Mouse (Mus musculus): ENCODE measurements around the gene Trap1. TPM values are rescaled to one million over a fixed set of nuclear protein-coding genes. Genes with fewer than 3 reads are reported as not detected.

Gene Trap1
- polyA plus RNA-seq, 1 experiment = 55.1 TPM

DNA sequence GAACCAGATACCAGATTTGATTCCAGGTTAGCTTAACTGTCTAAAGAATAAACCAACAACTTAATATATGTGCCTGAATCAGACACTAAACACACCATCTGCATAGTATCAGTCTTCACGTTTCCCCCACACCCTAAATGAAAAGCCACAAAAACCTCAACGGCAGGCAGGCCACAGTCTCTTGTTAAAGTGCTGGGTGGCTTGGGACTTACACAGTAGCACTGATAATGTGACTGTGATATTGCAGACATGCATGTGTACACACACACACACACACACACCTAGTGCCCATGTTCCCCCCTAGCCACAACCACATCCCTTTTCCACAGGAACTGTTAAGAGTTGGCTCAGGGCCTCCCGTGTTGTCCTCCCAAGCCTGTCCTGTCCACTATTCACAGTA lies 2.8 kb downstream of the Trap1 start:
- no peak for TF ChIP-seq POLR2A (IDR thresholded peaks at IDR 0.05; ENCODE audit: borderline replicate concordance, extremely low read depth, insufficient read depth, insufficient read length, poor library complexity, severe bottlenecking)
- TF ChIP-seq CTCF (IDR thresholded peaks at IDR 0.05; ENCODE audit: borderline replicate concordance, extremely low read depth, insufficient read depth, insufficient read length) = no peak
- DNase-seq (ENCODE audit: low read depth) = no peak

DNA sequence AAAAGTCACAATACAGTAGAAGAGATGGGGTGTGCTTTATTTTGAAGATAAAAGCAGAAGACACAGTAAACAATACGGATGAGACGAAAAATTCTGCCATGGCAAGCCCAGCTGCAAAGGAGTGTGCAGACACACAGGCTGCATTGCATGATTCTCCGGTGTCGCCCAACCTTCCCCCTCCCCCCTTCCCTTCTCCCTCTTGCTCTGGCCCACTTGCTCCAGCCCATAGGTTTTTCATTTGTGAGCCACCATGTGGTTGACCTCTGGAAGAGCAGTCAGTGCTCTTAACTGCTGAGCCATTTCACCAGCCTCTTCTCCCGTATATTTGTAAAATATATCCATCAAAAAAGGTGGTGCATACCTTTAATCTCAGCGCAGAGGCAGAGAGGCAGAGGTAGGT lies 3.3 kb downstream of the Trap1 start:
- no peak for DNase-seq (ENCODE audit: low read depth)
- TF ChIP-seq POLR2A (IDR thresholded peaks at IDR 0.05; ENCODE audit: borderline replicate concordance, extremely low read depth, insufficient read depth, insufficient read length, poor library complexity, severe bottlenecking) = no peak
- no peak for TF ChIP-seq CTCF (IDR thresholded peaks at IDR 0.05; ENCODE audit: borderline replicate concordance, extremely low read depth, insufficient read depth, insufficient read length)

DNA sequence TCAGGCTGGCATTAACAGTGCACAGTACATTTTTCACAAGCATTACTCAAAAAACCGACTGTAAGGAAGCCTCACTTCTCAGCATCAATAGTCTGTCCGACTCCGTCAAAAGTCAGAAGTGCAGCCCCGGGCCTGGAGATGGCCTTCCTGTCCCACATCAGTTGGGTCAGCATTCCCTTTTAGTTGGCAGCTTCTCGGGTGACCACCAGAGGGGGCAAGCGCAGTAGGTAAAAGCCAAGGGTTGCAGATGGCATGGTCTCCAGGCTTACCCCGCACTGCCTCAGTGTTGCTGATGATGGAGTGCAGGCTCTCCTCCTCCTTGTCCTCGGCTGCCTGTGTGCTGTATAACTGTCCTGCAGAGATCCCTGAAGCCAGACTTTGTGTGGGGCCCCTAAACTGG lies 9.0 kb downstream of the Trap1 start:
- peak; percentile 48 for DNase-seq (ENCODE audit: low read depth)
- peak; percentile 74 for TF ChIP-seq CTCF (IDR thresholded peaks at IDR 0.05; ENCODE audit: borderline replicate concordance, extremely low read depth, insufficient read depth, insufficient read length)
- TF ChIP-seq POLR2A (IDR thresholded peaks at IDR 0.05; ENCODE audit: borderline replicate concordance, extremely low read depth, insufficient read depth, insufficient read length, poor library complexity, severe bottlenecking) = no peak

DNA sequence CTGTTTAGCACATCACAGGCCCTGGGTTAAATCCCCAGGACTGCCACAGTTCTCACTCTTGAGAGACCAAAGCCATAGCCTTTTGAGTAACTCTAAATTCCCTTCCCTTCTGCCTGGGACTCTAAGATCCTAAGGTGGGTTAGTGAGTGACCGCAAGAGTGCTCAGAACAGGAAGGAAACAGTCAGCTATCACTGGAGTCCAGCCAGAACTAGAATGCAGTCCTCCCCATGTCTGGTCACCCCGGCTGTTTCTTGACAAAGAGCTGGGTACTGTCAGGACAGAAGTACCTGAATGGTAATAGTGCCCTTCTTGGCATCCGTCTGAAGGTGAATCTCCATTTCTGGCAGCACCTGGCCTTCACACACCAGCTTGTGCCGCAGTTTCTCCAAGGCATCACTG lies 12.7 kb downstream of the Trap1 start:
- DNase-seq (ENCODE audit: low read depth) = no peak
- TF ChIP-seq POLR2A (IDR thresholded peaks at IDR 0.05; ENCODE audit: borderline replicate concordance, extremely low read depth, insufficient read depth, insufficient read length, poor library complexity, severe bottlenecking) (no peak), CTCF (IDR thresholded peaks at IDR 0.05; ENCODE audit: borderline replicate concordance, extremely low read depth, insufficient read depth, insufficient read length) (no peak)

DNA sequence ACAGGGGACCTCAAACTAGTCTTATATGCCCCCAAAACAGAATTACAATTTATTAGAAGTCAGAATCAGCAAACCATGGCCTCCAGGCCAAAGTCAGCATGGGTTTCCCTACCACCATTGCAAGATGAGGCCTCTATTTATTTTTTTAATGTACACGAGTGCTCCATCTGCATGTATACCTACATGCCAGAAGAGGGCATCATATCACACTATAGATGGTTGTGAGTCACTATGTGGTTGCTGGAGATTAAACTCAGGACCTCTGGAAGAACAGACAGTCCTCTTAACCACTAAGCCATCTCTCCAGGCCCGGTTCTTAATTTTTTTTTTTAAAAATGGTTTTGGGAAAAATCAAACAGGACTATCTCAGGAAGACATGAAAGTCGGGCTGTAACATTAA lies 23.8 kb downstream of the Trap1 start:
- DNase-seq (ENCODE audit: low read depth) = no peak
- TF ChIP-seq CTCF (IDR thresholded peaks at IDR 0.05; ENCODE audit: borderline replicate concordance, extremely low read depth, insufficient read depth, insufficient read length) (no peak), POLR2A (IDR thresholded peaks at IDR 0.05; ENCODE audit: borderline replicate concordance, extremely low read depth, insufficient read depth, insufficient read length, poor library complexity, severe bottlenecking) (no peak)

DNA sequence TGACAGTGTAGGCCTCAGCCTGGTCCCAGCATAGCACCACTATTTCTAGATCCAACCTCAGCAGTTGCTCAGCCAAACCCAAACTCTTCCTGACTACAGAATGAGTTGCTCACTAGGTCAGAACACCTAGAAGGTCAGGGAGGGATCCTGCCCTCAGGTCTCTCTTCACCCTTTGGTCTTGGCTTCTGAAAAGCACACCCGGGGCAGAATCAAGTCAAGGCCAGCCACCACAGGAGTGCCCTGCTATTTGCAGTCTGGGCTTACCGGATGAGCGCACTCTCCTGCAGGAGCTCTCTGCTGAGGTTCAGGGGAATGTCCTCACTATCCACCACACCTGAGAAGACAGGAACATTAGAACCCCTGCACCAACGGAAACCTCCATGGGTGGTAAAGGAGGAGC lies 25.0 kb downstream of the Trap1 start:
- no peak for TF ChIP-seq POLR2A (IDR thresholded peaks at IDR 0.05; ENCODE audit: borderline replicate concordance, extremely low read depth, insufficient read depth, insufficient read length, poor library complexity, severe bottlenecking)
- TF ChIP-seq CTCF (IDR thresholded peaks at IDR 0.05; ENCODE audit: borderline replicate concordance, extremely low read depth, insufficient read depth, insufficient read length) = no peak
- no peak for DNase-seq (ENCODE audit: low read depth)

DNA sequence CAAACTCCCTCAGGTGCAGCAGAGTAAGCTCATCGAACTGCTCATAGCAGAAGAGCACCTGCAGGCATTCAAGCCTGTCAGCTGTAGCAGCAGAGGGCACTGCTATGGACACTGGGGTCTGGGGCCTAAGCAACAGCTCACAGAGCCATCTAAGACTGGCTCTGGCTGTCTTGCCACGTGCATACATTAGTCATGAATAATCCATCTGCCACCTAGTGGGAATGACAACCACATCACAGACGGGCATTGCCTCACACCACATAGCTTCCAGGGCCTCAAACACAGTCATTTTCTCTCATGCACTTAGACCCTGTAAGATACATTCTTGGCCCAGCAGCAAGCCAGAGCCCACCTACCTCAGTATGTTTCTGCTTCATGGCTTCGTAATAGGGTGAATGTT lies 32.1 kb downstream of the Trap1 start:
- DNase-seq (ENCODE audit: low read depth) = peak; percentile 1

DNA sequence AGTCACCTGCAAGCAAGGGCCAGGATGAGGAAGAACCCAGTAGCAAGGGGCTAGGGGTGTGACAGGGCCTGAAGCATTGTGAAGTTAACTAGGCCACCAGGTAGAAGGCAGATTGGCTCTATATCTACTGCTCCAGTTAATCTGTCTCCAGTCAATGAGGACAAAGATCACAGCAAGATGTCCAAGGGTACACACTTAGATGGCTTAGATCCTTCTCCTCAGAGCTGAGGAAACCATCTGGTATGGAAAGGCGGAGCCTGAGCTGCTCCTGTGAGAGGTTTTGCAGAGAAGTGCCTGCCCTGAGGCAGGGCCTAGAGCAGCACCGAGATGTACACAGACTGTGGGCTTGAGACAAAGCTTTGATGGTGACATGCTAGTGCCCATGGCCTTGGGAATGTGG lies 33.5 kb downstream of the Trap1 start:
- TF ChIP-seq CTCF (IDR thresholded peaks at IDR 0.05; ENCODE audit: borderline replicate concordance, extremely low read depth, insufficient read depth, insufficient read length) = no peak
- TF ChIP-seq POLR2A (IDR thresholded peaks at IDR 0.05; ENCODE audit: borderline replicate concordance, extremely low read depth, insufficient read depth, insufficient read length, poor library complexity, severe bottlenecking) = no peak
- no peak for DNase-seq (ENCODE audit: low read depth)

More for the DNA sequence above, 32.1 kb downstream of the Trap1 start:
- TF ChIP-seq POLR2A (IDR thresholded peaks at IDR 0.05; ENCODE audit: borderline replicate concordance, extremely low read depth, insufficient read depth, insufficient read length, poor library complexity, severe bottlenecking) = no peak

DNA sequence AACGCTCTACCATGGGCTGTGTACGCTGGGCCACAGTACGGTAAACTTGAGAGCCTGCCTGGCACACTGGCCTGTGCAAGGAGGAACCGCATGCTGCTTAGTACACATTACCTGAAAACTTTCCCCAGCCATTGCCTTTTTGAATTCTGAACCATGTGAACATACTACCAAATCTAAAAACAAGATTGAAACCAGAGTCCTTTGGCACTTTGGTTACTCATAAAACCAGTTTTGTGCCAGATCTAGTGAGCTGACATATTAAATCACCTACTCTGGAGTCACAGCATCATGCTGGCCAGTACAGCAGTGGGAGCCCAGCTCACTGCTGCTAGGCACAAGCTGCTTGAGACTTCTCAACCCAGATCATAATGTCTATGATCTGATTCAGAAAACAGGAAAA lies 36.0 kb downstream of the Trap1 start:
- DNase-seq (ENCODE audit: low read depth) = no peak
- TF ChIP-seq POLR2A (IDR thresholded peaks at IDR 0.05; ENCODE audit: borderline replicate concordance, extremely low read depth, insufficient read depth, insufficient read length, poor library complexity, severe bottlenecking) = no peak
- no peak for TF ChIP-seq CTCF (IDR thresholded peaks at IDR 0.05; ENCODE audit: borderline replicate concordance, extremely low read depth, insufficient read depth, insufficient read length)

DNA sequence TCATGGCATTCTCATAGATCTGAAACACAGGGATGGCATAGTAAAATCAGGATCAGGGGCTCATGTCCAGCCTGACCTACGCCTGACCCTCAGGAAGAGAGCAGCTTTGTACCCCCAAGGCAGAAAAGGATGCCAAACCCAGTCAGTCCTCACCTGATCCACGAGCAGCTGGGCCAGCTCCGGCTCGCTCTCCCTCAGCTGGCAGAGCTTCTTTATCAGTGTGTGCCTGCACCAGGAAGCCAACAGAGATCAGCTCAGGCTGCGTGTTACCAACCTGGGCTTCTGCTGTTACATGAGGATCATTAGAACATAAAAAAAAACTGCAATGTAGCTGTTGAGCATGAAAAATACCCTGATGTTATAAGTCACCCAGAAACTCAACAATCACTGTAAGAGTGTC lies 37.4 kb downstream of the Trap1 start:
- no peak for TF ChIP-seq CTCF (IDR thresholded peaks at IDR 0.05; ENCODE audit: borderline replicate concordance, extremely low read depth, insufficient read depth, insufficient read length)
- TF ChIP-seq POLR2A (IDR thresholded peaks at IDR 0.05; ENCODE audit: borderline replicate concordance, extremely low read depth, insufficient read depth, insufficient read length, poor library complexity, severe bottlenecking) = no peak
- DNase-seq (ENCODE audit: low read depth) = no peak

DNA sequence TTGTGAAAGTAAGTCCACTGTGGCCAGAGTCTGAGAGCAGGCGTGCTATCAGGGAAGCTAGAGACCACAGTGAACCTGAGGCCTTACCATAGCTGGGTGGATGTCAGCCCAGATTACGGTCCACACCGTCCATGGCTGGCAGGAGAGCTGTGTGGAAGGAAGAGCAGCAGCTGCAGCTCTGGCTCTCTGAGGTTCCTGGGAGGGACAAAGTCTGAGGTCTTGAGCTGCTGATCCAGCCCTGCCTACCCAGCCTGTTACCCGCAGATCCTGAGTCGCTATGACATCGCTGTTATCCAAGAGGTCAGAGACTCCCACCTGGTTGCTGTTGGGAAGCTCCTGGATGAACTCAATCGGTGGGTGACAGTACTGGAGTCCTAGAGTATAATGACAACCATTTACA lies 39.9 kb downstream of the Trap1 start:
- no peak for TF ChIP-seq CTCF (IDR thresholded peaks at IDR 0.05; ENCODE audit: borderline replicate concordance, extremely low read depth, insufficient read depth, insufficient read length)
- no peak for TF ChIP-seq POLR2A (IDR thresholded peaks at IDR 0.05; ENCODE audit: borderline replicate concordance, extremely low read depth, insufficient read depth, insufficient read length, poor library complexity, severe bottlenecking)
- DNase-seq (ENCODE audit: low read depth) = no peak

DNA sequence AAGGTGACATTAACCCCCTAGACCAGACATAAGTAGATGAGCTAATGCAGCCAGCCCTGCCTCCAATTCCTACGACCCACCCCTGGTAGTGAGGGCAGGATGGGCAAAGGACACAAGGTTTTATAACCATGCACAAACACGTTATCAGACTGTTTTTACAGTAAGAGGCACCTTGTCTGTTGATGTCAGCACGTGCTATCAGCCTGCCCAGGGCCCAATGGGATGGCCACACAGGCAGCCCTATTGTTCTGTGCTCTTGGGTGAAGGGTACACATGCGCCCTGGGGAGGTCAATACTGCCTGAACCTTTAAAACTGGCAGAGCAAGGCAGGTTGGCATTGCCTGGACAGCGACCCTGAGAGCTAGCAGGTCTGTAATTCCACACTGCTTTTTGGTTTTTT lies 40.8 kb downstream of the Trap1 start, which contains the start of gene Dnase1:
Dnase1 (plus strand) TSS at position 136 of the 400 bp plus-strand sequence.
- DNase-seq (ENCODE audit: low read depth) = no peak
- TF ChIP-seq CTCF (IDR thresholded peaks at IDR 0.05; ENCODE audit: borderline replicate concordance, extremely low read depth, insufficient read depth, insufficient read length) (no peak), POLR2A (IDR thresholded peaks at IDR 0.05; ENCODE audit: borderline replicate concordance, extremely low read depth, insufficient read depth, insufficient read length, poor library complexity, severe bottlenecking) (no peak)

DNA sequence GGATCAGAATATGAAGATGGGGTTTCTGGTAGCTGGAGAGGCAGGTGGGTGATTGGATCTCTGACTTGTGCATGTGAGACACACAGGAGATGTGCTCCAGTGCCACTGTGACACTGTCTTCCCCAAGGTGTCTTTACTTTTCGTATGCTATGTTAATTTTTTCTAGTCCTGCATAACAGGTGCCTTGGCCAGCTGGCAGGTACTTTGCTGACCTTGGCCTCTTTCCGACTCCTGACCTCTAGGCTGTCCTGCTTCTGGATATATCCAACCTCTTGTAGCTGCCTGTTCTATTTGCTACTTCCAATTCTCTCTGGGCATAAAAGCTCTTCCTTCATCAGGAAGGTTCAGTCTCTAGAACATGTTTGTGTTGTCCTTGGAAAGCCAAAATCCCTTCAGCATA lies 42.1 kb downstream of the Trap1 start:
- no peak for TF ChIP-seq POLR2A (IDR thresholded peaks at IDR 0.05; ENCODE audit: borderline replicate concordance, extremely low read depth, insufficient read depth, insufficient read length, poor library complexity, severe bottlenecking)
- TF ChIP-seq CTCF (IDR thresholded peaks at IDR 0.05; ENCODE audit: borderline replicate concordance, extremely low read depth, insufficient read depth, insufficient read length) = no peak
- DNase-seq (ENCODE audit: low read depth) = no peak
